Mouse (Mus musculus) heart, postnatal 0 days (tissue): Measurements from ENCODE around the gene Nlgn2.

Source experiments
- CTCF ChIP-seq: IDR thresholded peaks from 2 replicates; pipeline ENCODE4 v1.5.1; 2016; ENCODE audit warnings: antibody characterized with exemption, control low read depth, low read depth
- EP300 ChIP-seq: IDR thresholded peaks from 2 replicates; pipeline ENCODE4 v1.6.1; 2016; ENCODE audit warnings: antibody characterized with exemption, low read depth

- TF ChIP-seq CTCF, result no peak
- TF ChIP-seq EP300, result no peak
These were observed 47.1 kb upstream of the Nlgn2 start for GRCm38 (mm10) chr11:69884663-69885062.
